Mouse (Mus musculus): ENCODE data around the gene Fcrl6. TPM values are rescaled to one million over a fixed set of nuclear protein-coding genes. Genes with fewer than 3 reads are reported as not detected.

Fcrl6 gene
- total RNA-seq, 2 experiments from 2014 or later: not detected

Other genes with a start within 250 kb of the Fcrl6 start
- gene Pigm, start 226.0 kb downstream of the Fcrl6 start, total RNA-seq (2021): 1 to 10 TPM; 9.1 TPM
- gene Slamf9, start 127.2 kb downstream of the Fcrl6 start, total RNA-seq (2021): under 1 TPM in 1 of 2 experiments, not detected in 1; 0.28 TPM
- gene Igsf9, start 120.8 kb downstream of the Fcrl6 start, total RNA-seq (2021): 10 to 100 TPM in 1 of 2 experiments, 1 to 10 TPM in 1; 8.0 to 10.7 TPM
- gene Tagln2, start 102.5 kb downstream of the Fcrl6 start, total RNA-seq (2021): 1 to 10 TPM; 8.7 to 9.2 TPM
- gene Cfap45, start 81.8 kb downstream of the Fcrl6 start, total RNA-seq (2021): 1 to 10 TPM; 4.0 to 5.5 TPM
- under 1 TPM; 0.25 to 0.67 TPM for gene Vsig8, start 46.6 kb downstream of the Fcrl6 start, total RNA-seq (2021)
- gene Slamf8, start 12.0 kb downstream of the Fcrl6 start, total RNA-seq (2021): not detected
- 1 to 10 TPM; 6.7 to 7.4 TPM for gene Dusp23, start 30.4 kb upstream of the Fcrl6 start, total RNA-seq (2021)
- not detected for gene Crp, start 95.5 kb upstream of the Fcrl6 start, total RNA-seq (2021)